Mouse (Mus musculus): ENCODE measurements around the gene Tubb4b.

DNA sequence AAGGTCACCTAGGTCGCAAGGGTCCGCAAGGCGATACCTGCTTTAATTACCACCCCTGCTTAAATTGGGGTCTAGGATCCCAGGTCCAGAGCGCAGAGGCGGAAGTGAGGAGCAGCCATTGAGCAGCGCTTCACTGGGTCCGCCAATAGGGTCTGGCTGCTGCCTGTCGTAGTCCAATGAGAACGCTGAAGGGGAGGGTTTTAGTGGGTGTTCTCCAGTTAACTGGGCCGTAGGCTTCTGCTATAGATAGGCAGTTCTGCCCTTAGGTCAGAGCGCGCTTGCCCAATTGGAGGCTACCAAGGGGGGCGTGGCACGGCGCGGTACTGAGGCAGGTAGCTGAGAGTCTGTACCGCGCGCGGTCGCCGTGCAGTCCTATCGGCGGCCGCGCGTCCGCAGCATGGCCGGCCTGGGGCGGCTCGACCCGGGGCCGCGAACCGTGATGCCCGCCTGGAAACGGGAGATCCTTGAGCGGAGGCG lies 37.8 kb upstream of the Tubb4b start, which contains the start of gene Tprn:
- TF ChIP-seq CTCF (IDR thresholded peaks at IDR 0.05; ENCODE audit: control insufficient read depth, insufficient read depth, insufficient replicate concordance, low read depth, low read length), result no peak
- peak; percentile 72; the same call in 1 of the 2 replicates for TF ChIP-seq POLR2A (IDR thresholded peaks at IDR 0.05; ENCODE audit: control insufficient read depth, low read depth, low read length)

Data from testis, adult 2 months (tissue).